Mouse (Mus musculus) spleen, postnatal 4 days (tissue): ENCODE data around the gene Cdh15.

Experiments
- DNase-seq, 2 experiments: peaks; one replicate each; pipeline ENCODE4 v3.0.0; 2022; ENCODE audit warnings: low spot score in 2 of 2

Cdh15 gene

GRCm38 (mm10) chr8:122847829-122848561, at the start of gene Cdh15:
Gene Cdh15 (plus strand): TSS chr8:122847966.
- DNase-seq = peak in 1 of 2 experiments; percentile 51

- no peak for DNase-seq
Observed at GRCm38 (mm10) chr8:122803906-122804761, 43.6 kb upstream of the Cdh15 start.

- DNase-seq = no peak
Observed at GRCm38 (mm10) chr8:122805349-122805748, 42.4 kb upstream of the Cdh15 start.

DNA sequence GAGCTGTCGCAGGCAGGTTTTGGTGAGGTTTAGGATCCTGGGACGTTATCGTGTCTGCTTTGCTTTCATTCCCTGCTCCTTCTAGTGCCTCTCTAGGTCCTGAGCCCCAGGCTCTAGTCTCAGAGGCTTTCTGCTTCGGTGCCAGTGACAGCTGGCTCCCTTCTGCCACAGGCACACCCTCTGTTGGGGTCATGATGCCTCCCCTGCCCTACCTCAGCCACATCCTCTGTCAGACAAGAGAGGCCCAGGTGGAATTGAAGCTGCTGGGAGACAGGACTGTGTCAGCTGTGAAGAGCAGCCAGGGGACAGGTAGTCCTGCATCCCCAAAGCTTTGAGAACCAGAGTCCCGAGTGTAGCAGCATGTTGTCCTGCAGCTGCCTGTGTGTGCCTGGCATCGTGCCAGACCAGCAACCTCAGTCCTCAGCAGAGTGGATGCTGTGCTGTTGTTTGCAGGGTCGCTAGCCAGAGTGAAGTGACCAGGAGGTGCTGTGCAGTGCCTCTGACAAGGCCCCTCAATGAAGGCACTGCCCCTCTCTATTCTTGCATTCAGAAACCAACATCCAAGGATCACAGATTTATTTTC, 40.7 kb upstream of the Cdh15 start:
- no peak for DNase-seq

GRCm38 (mm10) chr8:122807907-122808306, 39.9 kb upstream of the Cdh15 start:
- DNase-seq = no peak

DNA sequence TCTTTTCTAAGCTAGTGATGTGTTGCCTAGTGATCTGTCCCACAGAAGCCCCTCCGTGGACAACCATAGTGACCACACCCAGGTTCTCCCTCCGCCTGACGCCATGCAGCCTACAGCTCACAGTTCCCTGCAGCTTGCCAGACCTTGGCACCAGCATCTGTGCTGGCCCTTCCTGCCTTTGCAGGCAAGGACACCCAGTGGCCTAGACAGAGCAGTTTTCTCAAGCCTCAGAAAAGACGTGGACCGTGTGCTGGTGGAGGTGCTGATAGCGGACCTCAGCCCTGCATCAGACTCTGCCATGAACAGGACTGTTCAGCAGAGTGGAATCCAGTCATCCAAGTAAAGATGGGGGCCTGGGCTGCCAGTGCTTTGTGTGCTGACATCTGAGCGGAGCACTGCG, 37.4 kb upstream of the Cdh15 start:
- no peak for DNase-seq

- no peak for DNase-seq
Observed at GRCm38 (mm10) chr8:122811870-122812494, 35.8 kb upstream of the Cdh15 start.

DNA sequence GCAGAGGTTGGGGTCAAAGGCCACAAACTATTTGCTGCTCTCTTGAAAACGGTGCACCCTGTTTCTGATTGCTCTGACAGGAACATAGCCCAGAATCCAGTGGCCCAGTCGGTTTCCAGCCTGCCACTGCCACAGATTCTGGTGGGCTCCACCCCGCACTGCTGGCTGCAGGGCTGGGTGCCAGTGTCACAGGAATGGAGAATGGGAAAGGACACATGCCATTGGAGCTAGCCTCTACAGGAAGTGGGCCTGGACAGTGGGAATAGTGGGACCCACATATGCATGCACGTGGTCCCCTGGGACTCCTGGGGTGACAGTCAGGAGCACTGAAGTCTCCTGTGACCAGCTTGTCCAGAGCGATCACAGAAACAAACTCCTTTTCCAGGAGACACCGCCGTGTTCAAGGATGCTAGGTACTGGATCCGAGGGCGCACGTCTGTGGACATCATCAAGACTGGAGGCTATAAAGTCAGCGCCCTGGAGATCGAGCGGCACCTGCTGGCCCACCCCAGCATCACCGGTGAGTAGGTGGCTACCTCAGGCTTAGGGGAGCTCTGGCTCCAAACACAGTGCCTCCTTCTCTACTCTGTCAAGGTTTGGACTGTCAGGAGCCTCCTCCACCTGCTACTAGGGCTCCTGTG, 35.0 kb upstream of the Cdh15 start:
- DNase-seq = no peak

DNA sequence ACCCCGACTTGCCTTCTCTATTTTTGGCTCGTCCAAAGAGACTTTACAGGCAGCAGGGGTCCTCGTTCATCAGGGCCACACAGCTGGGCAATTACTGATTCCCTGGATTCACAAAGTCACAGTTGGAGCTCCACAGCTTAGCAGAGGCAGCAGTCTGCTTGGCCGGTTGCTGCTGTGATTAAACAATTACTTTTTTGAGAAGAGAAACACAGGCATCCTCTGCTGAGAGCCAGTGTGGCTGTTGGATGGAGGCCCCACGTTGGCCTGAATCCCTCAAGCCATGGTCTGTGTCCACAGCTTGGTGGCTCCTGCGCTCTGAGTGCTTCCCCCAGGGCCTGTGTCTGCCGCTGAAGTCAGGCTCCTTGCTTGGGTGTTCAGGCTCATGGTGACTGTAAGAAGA, 33.2 kb upstream of the Cdh15 start:
- DNase-seq = no peak

- DNase-seq = no peak
Observed at GRCm38 (mm10) chr8:122816965-122817364, 30.8 kb upstream of the Cdh15 start.

GRCm38 (mm10) chr8:122817724-122818496, 29.9 kb upstream of the Cdh15 start:
- no peak for DNase-seq

DNA sequence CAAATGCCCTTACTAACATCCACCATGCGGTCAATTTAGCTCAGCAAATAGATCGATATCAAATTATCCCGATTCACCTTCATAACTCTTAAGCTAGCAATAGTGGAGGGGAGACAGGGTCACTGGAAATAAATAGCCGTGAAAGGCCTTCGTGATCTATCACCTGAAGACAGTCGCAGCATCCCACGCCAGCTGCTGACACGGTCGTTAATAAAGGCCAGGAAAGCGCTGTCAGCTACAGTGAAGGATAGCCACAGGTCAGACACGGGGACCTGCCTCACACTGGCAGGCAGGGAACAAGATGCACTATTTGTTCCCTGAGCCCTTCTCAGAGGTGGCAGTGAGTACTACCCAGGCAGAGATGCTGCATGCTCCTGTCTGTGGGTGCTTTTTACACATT, 28.0 kb upstream of the Cdh15 start:
- no peak for DNase-seq

- no peak for DNase-seq
Observed at GRCm38 (mm10) chr8:122824571-122824970, 23.2 kb upstream of the Cdh15 start.

DNA sequence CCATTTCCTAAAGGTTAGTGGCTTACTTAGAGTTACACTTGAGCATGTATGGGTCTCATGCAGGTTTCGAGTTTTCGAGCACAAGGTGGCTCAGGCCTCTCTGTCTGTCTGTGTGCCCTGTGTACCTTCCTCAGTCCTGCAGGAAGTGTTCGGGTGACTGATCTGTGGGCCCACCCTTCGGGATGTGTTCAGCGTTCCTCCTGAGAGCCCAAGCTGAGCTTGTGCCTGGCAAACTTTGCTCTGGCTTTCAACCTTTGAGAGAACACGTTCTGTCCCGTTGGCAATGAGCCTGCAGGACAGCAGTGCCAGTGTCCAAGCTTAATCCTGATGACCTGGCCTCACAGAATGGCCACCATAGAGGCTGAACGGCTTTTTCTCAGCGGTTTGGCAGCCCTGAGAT, 22.8 kb upstream of the Cdh15 start:
- no peak for DNase-seq

DNA sequence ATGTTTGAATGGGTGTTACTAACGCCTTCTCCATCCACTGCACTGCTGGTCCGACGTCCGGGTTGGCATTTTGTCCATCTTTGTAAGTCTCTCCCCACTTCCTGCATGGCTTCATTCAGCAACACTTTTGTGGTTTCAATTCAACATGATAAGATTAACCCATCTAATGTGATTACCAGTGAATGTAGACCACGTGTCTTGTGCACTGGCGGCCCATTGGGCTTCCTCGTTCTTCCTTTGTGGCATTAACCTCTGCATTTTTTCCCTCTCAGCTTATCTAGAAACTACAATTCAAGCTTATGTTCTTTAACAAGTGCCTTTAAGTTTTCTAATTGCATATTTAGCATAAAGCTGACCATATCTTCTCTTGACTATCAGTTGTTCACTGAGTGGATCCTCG, 22.4 kb upstream of the Cdh15 start:
- DNase-seq = no peak

GRCm38 (mm10) chr8:122829396-122829795, 18.4 kb upstream of the Cdh15 start:
- DNase-seq = no peak

DNA sequence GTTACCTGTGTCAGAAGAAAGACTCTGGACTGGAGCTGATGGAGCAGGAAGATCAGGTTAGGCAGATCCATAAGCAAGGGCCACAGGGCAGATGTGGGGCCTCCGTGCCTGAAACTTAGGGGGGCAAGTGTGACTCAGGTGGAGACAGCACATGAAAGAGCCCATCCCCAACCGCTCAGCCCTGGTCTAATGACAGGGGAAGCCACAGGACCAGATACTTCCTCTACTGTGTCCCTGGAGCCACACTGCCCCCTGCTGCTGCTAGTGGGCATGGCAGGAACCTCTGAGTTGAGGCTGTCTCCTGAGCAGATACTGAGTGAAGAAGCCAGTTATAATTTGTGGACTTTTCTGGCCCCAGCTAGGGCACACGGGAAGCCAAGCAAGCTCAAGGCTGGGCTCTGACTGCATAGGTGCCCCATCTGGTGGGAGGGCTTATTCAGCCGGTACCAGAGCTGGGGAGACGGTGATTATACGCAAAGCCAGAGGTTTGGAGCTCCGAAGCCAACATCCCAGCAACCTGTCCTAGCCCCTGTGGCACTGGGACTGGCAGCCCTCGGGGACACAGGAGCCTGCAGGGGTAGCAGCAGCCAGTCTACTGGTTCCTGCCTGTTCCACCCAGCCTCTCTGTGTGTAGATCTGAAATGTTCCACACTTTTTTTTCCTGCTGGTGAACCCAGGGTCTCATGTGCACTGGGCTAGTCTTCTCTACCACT, 17.3 kb upstream of the Cdh15 start:
- DNase-seq = peak; percentile 94 to 99

DNA sequence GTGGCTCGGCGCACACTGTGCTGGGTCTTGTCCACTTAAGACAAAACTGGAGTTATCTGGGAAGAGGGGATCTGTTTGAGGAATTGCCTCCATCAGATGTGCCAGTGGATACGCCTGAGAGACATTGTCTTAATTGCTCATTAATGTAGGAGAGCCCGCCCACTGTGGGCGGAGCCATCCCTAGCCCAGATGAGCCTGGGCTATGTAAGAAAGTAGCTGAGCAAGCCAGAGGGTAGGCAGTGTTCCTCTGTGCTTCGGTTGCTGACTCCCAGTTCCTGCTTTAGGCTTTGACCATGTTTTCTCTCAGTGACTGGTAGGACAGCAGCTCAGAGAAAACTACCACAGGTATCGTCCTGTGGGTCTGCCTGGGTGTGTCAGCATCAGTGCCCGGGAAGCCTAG, 13.3 kb upstream of the Cdh15 start:
- no peak for DNase-seq

GRCm38 (mm10) chr8:122834971-122835370, 12.8 kb upstream of the Cdh15 start:
- peak; percentile 77 to 90 for DNase-seq

- DNase-seq = no peak
Observed at GRCm38 (mm10) chr8:122836199-122836598, 11.6 kb upstream of the Cdh15 start.
